Mouse (Mus musculus) cerebellum, postnatal 10 days (tissue): Measurements from ENCODE around the gene Sh2b3.

Experiments used
- DNase-seq, 2 experiments: peaks; one replicate each; pipeline ENCODE4 v3.0.0; 2021; ENCODE audit warnings: mixed read lengths in 2 of 2

Gene Sh2b3

DNA sequence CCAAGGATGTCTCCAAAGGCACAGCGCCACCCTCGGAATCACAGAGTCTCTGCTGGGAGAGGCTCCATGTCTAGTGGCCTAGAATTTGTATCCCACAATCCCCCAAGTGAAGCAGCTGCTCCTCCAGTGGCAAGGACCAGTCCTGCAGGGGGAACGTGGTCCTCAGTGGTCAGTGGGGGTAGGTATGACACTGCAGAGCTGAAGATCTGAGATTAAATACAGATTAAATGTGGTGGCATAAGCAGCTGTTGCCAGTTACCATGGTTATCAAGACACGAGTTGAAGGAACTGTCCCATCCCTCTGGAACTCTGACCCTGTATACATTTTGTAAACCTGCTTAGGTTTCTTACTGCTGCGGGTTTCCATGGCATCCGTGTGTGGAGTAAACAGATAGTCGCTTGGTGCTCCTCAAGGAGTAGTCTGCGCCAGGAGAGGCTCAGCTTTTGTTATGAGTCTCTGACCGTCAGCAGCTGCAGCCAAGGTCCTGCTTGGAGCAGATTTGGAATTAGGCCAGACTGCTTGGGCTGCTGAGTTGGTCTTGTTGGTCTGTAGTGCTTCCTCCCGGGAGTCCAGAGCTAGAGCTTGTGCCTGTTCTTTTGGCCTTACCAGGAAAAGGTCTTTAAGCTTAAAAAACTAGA lies 53.5 kb downstream of the Sh2b3 start:
- peak; percentile 55 to 57 for DNase-seq

- DNase-seq = no peak
These were observed 55.0 kb downstream of the Sh2b3 start for GRCm38 (mm10) chr5:121782467-121782866.

DNA sequence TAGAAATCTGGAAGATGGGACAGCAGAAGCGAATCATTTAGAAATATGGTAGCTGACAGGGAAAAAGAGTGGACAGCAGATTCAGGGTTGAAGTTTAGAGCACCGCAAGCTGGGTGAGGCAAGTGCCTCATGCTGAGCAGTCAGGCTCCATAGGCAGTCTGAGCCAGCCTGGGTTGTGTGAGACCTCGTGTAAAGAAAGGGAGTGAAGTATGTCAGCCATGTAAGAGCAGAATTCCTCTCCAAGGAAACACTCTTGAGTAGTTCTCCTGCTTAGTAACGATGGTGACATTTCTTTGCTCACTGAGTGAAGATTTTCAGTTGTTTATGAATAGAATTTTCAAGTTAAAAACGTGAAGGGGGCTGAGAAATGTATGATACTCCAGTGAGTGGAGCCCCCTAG lies 57.3 kb downstream of the Sh2b3 start:
- no peak for DNase-seq

DNA sequence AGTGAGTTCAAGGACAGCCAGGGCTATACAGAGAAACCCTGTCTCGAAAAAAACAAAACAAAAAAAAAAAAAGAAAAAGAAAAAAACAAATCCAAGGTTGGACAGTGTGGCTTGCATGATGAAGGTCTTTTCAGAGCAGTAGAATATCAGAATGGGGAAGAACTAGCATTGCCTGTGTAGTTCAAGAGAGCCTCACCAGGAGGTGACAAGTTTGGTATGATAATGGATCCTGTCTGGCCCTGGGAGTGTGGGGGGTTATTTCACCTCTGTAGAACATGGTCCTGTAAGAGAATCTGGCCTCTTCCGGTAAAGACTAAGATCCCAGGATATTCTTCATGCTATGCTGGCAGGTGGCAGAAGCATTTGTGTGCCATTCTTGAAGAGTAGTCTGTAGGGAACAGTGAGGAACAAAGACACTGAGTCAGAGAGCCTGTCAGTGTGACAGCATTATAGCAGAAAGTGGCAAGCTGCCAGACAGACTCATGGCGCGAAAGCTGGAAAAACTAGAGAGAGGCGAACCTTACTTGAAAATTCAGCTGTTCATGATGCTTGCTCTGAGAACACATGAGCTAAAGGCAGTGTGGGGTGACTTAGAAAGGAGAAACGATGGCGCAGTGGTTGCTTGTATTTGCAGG lies 58.8 kb downstream of the Sh2b3 start:
- DNase-seq = peak; percentile 34 to 42

DNA sequence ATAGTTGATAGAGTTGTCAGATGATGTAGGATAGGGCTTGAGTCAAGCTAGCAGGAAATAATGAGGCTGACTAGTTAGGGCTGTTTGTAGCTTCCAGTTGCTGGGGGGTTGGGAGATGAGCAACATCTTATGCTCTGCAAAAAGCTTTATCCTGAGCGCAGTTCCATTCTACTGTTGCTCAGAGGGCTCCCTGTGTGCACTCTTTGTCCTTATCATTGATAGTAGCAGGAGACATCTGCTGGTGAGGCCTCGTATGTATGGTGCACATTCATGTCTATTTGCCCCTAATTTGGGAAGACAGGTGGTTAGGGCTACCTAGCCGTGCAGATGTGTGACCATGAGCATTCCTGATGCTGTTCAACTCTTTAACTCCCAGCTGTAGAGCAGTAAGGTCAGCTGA lies 65.8 kb downstream of the Sh2b3 start:
- no peak for DNase-seq

- peak in 1 of 2 experiments; percentile 24 for DNase-seq
These were observed 67.6 kb downstream of the Sh2b3 start for GRCm38 (mm10) chr5:121769827-121770226.

DNA sequence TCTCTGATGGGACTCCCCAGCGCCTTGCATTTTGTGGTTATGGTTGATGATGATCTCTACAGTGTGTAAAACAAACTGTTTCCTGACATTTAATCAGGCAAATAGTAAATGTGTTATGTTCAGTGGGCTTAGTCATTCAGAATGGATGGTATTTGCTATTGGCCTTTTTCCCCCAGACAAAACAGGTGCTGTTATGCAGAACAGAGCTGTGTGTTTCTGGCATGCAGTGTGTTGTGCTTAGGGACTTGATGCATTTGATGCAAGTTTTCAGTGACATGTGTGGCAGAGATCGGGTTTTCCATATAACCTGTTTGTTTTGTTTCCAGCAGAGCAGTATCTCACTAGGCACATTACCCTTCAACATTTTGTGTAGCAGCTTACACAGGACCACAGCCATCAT lies 69.9 kb downstream of the Sh2b3 start:
- no peak for DNase-seq

GRCm38 (mm10) chr5:121766038-121766773 lies 71.2 kb downstream of the Sh2b3 start:
- DNase-seq = no peak
